Mouse (Mus musculus): ENCODE results near the gene Plcb1. TPM values are rescaled to one million over a fixed set of nuclear protein-coding genes. Genes with fewer than 3 reads are reported as not detected.

Plcb1 gene
- polyA plus RNA-seq (2017; shearing (Covaris generic)): under 1 TPM in 1 of 3 experiments, not detected in 2; 0.24 TPM

- ATAC-seq: no peak
These were observed at the start of gene Plcb1 for GRCm38 (mm10) chr2:134785970-134786855. Plcb1 (plus strand) TSS chr2:134786067.

GRCm38 (mm10) chr2:134755537-134755936 is 30.3 kb upstream of the Plcb1 start:
- ATAC-seq: no peak

DNA sequence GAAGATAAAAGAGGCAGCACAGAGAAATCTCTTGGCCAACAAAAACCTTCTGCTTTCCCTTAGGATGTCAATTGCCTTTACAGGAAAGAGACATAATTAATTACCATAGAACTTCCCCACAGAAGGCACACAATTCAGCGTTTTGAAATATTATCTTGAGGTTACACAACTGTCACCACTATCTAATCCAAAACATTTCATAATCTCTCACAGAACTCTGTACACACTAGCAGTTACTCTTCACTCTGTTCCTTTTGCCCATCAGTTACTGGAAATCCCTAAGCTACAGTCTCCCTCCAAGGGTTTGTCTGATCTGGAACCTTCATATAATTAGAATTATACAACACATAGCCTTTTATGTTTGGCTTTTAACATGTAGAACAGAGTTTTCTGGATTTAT is 29.8 kb upstream of the Plcb1 start:
- no peak for ATAC-seq

DNA sequence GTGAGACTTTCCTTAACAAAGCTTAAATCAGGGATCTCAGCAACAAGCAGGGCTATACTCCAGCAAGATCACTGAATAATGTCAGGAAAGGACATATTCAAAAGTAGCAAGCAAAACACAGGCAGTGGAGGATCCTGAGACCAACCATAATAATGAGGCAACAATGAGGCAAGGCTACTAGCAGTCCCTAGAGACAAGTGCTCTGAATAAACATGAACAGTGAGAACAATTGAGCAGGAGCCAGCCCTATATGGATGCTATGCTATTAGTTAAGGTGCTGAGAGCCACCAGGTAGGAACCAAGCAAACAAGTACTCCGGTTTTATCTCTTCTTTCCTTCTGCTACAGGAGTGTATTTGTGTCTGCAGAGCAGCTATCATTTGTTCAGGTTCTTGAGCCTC is 24.8 kb upstream of the Plcb1 start:
- no peak for ATAC-seq

- ATAC-seq: no peak
These were observed 22.4 kb upstream of the Plcb1 start for GRCm38 (mm10) chr2:134763406-134763990.

- no peak for ATAC-seq
These were observed 21.4 kb upstream of the Plcb1 start for GRCm38 (mm10) chr2:134764506-134764905.

GRCm38 (mm10) chr2:134779826-134780225 is 6.0 kb upstream of the Plcb1 start:
- ATAC-seq: no peak

DNA sequence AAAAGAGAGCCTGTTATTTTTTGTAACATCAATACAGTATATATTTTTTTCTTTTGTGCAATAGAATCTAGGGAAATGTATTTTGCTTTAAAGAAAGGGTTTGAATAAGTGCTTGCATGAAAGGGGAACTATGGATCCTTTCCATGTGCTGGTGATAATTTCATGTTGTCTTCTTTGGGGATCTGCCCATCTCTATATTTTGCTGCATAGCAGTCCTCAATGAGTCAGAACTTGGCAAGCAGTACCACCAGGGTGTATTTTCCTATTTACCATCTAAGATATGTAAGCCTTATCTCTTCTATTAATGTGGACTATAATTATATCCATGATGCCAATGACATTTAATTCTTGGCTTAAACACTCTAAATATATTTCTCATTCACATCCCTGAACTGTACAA is 5.6 kb upstream of the Plcb1 start:
- ATAC-seq: no peak

DNA sequence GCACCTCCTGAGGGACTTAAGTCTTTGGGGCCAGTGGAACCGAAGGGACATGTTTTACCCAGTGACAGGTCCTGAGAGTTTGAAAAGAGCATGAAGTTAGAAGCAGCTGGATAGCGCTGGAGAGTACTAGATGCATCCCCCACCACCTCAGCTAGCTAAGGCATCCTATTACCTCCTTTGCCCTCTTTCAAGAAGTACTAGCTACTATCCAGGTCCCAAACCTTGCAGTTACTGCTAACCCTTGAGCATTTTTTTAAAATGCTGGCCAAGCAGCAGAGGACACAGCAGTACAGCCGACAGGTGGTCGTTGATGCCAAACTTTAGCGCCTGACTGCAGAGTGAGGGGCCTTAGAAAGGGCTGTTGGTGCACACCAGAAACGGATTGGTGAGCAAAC is 986 bp downstream of the Plcb1 start:
- no peak for ATAC-seq

DNA sequence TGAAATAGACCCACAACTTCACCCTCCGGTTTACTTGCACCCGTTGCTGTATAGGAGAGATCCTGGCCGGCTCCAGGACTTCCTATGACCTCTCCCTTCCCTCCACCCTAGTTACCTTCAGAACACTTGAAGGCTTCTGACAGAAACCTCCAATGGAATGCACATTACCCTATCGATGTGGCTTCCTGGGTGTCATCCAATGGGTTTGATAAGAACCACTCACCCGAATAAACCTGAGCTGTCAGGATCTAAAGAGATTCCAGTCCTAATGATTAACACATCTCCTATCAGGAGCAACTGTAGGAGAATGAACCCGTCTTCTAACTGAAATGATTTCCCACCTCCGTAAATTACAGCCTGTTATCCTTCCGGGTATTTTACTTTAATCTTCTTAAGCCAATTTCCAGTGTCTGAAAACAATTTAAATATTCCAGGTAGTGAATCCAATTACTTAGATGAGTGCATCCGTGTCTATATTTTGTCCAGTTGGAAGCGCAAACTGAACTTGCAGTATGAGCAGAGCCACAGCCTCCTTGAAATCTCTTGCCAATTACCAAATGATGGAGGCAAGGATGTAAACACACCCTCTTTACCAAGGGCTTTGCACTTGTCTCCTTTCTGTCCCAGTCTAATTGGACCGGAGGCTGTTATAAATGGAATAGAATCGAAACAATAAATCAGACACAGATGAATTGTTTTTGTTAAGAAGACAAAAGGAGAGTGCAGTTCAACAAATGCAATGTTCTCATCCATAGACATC is 1.6 kb downstream of the Plcb1 start:
- no peak for ATAC-seq

- ATAC-seq: no peak
These were observed 7.1 kb downstream of the Plcb1 start for GRCm38 (mm10) chr2:134792926-134793325.

DNA sequence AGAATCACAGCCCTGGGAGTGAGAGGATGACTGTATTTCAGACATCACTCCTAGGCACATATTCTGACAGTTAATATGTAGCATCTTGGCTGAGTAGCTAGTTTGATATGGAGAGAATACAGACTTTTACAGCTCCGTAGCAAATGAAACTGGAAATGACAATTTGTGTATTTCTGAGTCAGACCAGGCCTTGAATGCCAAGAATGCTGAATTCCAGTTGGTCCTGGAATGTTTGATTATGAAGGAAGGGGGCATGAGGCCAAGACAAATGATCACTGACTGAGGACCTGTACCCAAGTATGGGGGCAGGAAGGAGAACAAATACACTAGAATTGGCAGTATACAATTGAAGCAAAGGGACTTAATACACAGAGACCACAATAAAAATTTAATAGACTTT is 14.4 kb downstream of the Plcb1 start:
- ATAC-seq: no peak

GRCm38 (mm10) chr2:134816383-134816782 is 30.5 kb downstream of the Plcb1 start:
- no peak for ATAC-seq

- ATAC-seq: no peak
These were observed 31.4 kb downstream of the Plcb1 start for GRCm38 (mm10) chr2:134817058-134817840.

- ATAC-seq: no peak
These were observed 35.3 kb downstream of the Plcb1 start for GRCm38 (mm10) chr2:134821176-134821575.

- no peak for ATAC-seq
These were observed 39.8 kb downstream of the Plcb1 start for GRCm38 (mm10) chr2:134825645-134826044.

GRCm38 (mm10) chr2:134826111-134827005 is 40.5 kb downstream of the Plcb1 start:
- no peak for ATAC-seq

GRCm38 (mm10) chr2:134827778-134828487 is 42.1 kb downstream of the Plcb1 start:
- ATAC-seq: no peak

- no peak for ATAC-seq
These were observed 46.0 kb downstream of the Plcb1 start for GRCm38 (mm10) chr2:134831861-134832260.

DNA sequence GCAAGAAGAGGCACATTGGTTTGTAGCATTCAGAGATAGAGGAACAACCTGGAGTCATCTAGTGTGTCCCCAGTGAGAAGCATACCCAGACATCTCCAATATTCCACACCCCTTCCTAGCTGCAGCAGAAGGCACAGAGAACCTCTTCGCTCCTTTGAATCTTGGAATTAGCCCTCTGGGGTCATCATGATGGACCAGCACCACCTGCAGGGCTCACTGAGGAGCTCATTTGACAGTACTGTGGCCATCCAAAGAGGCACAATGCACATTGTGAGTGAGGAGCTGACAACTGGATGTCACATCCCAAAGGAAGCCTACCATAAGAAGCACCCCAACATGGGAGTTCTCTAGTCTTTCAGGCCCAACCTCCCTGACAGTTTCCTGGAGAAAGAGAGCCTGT is 50.2 kb downstream of the Plcb1 start:
- ATAC-seq: no peak

DNA sequence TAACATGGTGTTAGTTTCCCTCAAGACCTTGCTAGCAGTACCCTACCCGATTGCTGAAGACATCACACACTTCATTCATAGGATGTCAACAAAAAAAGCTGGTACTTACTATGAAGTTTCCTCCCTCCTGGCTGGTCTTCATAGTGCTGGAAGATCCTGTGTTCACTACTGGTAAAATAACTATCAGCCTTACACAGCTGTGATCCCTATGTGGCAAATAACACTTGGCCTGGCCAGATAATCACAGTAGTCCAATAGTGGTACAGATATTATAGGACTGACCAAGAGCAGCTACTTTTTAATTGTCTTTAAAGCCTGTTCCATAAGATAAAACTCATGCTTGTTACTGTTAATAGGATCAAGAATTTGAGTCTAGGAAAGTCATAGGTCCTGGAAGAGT is 52.3 kb downstream of the Plcb1 start:
- ATAC-seq: no peak
